Mouse (Mus musculus): ENCODE data around the gene Farp1.
"Not testable (repeated sequence)": the region's sequence is repeated elsewhere in the genome, so short reads cannot be mapped to it uniquely, and the experiment has no call there.

Farp1 gene

DNA sequence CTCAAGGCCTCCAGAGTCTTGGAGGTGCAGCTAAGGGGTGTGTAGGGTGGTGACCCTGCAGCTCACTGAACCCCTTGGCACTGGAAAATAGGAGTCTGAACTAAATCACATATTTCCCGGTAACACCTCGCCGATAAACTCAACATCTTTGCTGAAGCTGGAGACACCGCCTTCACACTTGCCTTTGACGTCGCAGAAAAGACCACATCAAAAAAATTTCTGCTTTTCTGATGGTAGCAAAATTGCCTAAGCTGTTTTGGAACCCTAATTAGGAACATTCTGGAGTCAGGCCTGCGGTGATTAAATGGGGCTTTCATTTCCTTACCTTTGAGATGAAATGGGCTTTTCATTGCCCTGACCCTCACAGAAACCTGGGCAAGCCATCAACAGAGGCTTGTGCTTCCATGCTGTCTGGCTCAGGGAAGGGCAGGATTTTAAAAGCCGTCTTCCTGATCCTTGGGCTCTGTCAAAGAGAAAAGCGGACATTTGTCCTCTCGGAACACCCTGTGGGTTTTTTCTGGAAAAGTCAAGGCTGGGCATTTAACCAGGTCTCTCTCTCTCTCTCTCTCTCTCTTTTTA lies 72.8 kb downstream of the Farp1 start:
- DNase-seq: peak; percentile 60

- peak; percentile 90 for DNase-seq
Measured at GRCm38 (mm10) chr14:121108439-121109115, 73.6 kb downstream of the Farp1 start.

GRCm38 (mm10) chr14:121109116-121109504 lies 74.1 kb downstream of the Farp1 start:
- peak; percentile 81 for DNase-seq

DNA sequence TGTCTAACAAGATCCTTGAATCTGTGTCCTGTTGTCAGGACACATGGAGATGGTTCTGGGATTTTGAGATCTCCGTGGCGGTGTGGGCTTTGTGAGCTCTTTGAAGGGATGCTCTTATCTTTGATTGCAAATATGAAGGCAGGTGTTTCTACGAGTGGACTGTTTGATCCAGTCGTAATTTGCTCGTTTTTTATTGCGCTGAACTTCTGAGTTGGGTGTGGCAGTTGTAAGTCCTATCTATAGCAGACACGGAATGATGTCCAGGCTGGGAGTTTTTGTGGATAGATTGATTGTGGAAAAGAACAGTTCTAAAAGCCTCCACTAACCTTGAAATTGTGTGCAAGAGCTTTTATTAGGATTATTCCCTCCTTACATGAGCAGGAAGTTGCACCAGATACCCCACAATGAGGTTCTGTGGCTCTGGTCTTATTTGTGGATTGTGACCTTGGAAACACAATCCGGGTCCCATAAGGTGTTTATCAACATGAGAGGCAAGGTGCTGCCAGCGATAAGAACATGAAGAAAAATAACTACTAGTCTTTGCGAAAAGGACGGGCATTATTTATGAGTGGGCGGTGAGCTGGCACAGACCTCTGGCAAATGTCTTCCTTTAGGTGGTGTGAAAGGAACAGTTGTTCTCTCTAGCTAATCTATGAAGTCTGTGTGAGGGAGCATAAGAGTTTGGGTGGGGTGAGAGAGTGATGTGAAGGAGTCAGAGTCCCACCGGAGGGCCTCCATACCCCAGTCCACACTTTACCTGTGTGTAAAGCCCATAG lies 75.7 kb downstream of the Farp1 start:
- peak; percentile 68 for DNase-seq

DNA sequence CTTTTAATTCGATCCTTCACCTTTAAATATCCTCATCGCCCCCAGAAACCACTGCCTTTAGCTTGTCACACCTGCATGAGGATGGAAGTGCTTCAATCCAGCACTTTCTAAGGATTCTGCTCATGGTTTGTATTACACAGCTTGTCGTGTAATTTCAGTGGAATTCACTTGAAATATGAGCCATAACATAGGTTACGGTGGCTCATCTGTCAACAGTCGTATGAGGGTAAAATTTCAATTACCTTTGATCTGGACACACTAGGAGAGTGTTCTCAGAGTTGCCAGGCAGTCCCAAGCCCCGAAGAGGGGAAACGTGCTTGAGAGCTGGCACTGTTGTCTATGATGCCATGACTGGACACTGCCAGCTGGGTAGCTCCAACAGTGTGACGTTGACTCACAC lies 77.1 kb downstream of the Farp1 start:
- no peak for DNase-seq

DNA sequence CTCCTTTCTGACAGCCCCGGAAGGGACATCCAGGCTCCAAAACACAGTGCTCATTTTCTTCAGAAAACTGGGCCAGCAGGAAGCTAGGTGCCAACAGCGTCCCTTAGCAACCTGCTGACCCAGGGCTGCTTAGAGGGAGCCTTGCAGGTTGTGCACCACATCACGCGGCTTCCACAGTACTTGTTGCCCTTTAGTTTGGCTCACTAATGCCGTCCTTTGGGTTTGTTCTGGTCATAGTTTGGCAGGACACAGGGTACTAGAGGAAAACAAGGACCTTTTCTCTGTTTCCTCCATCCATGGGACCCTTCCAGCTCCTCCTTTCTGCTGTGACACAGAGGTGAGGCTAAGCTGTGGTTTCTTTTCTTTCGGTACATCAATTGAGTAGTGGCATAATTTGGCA lies 78.8 kb downstream of the Farp1 start:
- DNase-seq: no peak

DNA sequence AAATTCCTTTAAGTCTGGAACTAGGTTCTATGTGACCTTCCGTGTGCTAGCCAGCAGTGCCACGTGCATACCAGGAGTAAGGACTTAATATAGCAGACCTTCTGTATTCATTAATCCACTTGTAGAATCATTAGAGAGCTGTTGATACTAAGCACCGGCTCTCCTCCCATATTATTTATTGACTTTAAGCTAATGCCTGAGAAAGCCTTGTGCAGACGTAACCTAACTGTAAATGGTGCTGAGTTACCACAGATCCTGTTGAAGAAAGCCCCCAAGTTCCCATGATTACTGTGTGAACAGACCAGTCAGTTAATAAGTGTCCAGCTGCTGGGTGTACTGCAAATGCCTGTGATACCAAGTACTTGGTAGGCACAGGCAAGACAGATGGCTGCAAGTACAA lies 81.7 kb downstream of the Farp1 start:
- DNase-seq: no peak

GRCm38 (mm10) chr14:121118860-121119259 lies 83.9 kb downstream of the Farp1 start:
- no peak for DNase-seq

DNA sequence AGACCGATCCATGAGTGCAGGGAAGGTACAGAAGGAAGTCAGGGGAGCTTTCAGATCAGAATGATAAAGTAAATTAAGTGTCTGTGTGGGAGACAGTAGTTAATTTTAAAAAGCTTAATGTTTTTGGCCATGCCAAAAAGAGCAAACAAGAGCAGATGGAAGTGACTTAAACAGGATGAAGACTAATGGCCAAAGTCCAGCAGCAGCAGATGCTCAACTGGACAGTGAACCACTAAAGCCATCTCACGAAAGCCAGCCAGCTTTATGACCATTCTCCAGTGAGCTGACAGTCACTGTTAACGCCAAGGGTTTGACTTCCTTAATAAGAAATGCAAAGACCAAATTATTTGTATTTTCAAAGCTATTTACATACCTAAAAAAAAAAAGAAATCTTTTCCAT lies 86.7 kb downstream of the Farp1 start:
- peak; percentile 95 for DNase-seq

GRCm38 (mm10) chr14:121122852-121123251 lies 87.9 kb downstream of the Farp1 start:
- DNase-seq: no peak

GRCm38 (mm10) chr14:121124409-121125010 lies 89.5 kb downstream of the Farp1 start:
- peak; percentile 93 for DNase-seq

GRCm38 (mm10) chr14:121125651-121126050 lies 90.7 kb downstream of the Farp1 start:
- no peak for DNase-seq

GRCm38 (mm10) chr14:121126291-121126690 lies 91.3 kb downstream of the Farp1 start:
- DNase-seq: no peak

DNA sequence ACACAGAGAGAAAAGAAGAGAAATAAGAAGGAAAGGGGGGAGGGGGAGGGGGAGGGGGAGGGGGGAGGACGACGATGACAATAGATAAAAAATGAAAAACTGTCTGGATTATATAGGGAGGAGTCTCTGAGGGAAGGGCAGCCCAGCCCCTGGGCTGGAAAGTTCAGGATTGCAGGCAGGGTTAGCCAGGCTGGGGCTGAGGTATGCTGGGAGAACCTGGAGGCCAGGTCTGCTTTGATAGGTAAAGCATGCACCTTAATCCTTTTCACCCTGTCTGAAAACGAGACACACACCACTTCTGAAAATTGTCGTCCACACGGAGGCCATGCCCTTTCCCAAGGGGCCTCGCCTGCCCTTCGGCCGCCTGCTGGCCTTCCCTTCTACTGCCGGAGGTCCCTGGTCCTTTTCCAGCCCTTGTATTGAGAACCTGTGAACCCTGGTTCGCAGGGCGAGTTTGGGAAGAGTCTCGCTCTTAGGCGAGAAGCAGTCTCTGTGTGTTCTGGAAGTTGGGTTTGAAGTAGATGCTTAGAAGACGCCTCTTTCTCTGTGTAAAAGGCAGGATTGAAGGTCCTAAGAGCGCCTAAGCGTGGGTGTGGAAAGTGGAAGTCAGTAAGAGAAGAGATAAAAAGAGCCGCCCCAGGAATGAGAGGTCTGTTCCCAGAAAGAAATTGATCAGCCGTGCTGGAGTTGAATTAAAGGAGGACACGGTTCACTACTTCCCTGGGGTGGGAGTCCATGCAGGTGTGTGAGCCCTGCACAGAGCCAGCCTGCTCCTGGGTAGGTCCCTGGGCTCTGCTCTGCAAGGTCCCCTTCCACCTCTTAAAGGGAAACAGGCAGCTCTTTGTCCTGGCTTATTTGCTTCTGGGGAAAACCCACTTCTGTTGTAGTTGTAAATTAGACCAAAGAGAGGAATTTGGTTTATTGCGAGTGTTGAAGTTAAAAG lies 94.1 kb downstream of the Farp1 start:
- no peak for DNase-seq

DNA sequence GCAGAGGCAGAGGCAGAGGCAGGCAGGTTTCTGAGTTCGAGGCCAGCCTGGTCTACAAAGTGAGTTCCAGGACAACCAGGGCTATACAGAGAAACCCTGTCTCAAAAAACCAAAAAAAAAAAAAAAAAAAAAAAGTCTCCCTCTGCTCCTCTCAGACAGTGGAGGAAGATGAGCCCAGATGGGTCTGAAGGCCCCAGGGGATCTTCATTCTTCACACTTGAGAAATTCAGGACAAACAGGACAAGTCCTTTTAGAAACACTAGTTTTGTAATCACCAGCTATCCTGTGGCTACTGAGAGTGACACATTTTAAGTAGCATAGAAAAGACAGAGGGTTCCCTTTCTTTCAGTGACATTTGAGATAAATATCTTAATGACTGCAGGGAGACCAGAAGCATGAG lies 95.4 kb downstream of the Farp1 start:
- DNase-seq: not testable (repeated sequence)

GRCm38 (mm10) chr14:121134414-121134813 lies 99.4 kb downstream of the Farp1 start:
- no peak for DNase-seq

- no peak for DNase-seq
Measured at GRCm38 (mm10) chr14:121143831-121144455, 108.9 kb downstream of the Farp1 start.

DNA sequence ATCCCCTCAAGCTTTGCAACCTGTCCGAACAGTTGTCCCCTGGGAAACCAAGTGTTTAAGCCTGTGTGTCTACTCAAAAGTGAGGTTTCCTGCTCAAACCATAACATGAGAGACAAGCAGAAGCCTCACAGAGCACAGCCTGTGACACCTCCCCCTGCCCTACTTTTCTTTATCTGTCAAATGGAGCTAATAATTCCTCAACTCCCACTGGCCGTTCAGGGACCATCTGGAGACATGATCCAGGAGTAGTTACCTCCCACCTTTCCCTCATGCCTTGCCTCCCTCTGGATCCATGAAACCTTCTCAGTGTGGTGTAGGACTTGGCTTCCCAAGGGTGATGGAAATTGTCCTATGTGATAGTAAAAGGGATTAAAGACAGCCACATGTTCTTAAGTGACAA lies 109.5 kb downstream of the Farp1 start:
- DNase-seq: no peak

GRCm38 (mm10) chr14:121145291-121145690 lies 110.3 kb downstream of the Farp1 start:
- no peak for DNase-seq

- no peak for DNase-seq
Measured at GRCm38 (mm10) chr14:121145698-121146097, 110.7 kb downstream of the Farp1 start.

GRCm38 (mm10) chr14:121146213-121146612 lies 111.2 kb downstream of the Farp1 start:
- no peak for DNase-seq

GRCm38 (mm10) chr14:121147026-121147425 lies 112.0 kb downstream of the Farp1 start:
- DNase-seq: no peak

Measured in heart, adult 11 months (tissue).